Mouse (Mus musculus) liver, adult 2 months (tissue): ENCODE measurements at regions not wholly inside any gene's neighbourhood (a gene's known extent, or its start where the extent isn't known, plus 50 kb on each side); places are given as distances from the start of the nearest gene placed in this dataset.

Experiments
- DNase-seq: peaks from one replicate; pipeline ENCODE4 v3.0.0-alpha.2; 2011; ENCODE audit warnings: low read depth, low spot score; ENCODE audit errors: extremely low read depth
- H3K27ac ChIP-seq: fragments of 200-500 bp; replicated peaks from 2 replicates; pipeline ENCODE4 v1.5.1; 2012; ENCODE audit warnings: low read depth, mild to moderate bottlenecking, control low read depth, inconsistent platforms, low read length; ENCODE audit not compliant: insufficient read depth
- H3K27me3 ChIP-seq: fragments of 200-500 bp; 2 replicates; pipeline ENCODE4 v1.6.1; 2012; ENCODE audit warnings: mild to moderate bottlenecking, moderate library complexity, low read length, inconsistent platforms; ENCODE audit not compliant: control insufficient read depth, insufficient read depth
- H3K36me3 ChIP-seq: fragments of 200-500 bp; 2 replicates; pipeline ENCODE4 v1.6.1; 2012; ENCODE audit warnings: low read length, inconsistent platforms; ENCODE audit not compliant: control insufficient read depth, insufficient read depth
- H3K4me1 ChIP-seq: fragments of 200-500 bp; 2 replicates; pipeline ENCODE4 v1.6.1; 2011; ENCODE audit warnings: low read length; ENCODE audit not compliant: control insufficient read depth, insufficient read depth
- H3K4me3 ChIP-seq: fragments of 200-500 bp; 2 replicates; pipeline ENCODE4 v1.5.1; 2011; ENCODE audit warnings: low read depth, mild to moderate bottlenecking, control low read depth, low read length, moderate library complexity; ENCODE audit not compliant: insufficient read depth
- H3K79me2 ChIP-seq: fragments of 200-500 bp; 2 replicates; pipeline ENCODE4 v1.6.1; 2012; ENCODE audit warnings: inconsistent platforms, mild to moderate bottlenecking, low read length, moderate library complexity; ENCODE audit not compliant: control insufficient read depth, insufficient read depth
- H3K9ac ChIP-seq: fragments of 200-500 bp; 2 replicates; pipeline ENCODE4 v1.6.1; 2012; ENCODE audit warnings: low read depth, mild to moderate bottlenecking, control low read depth, inconsistent platforms, low read length
- CTCF ChIP-seq: fragments of 200-500 bp; IDR thresholded peaks from 2 replicates; pipeline ENCODE4 v1.5.1; 2011; ENCODE audit warnings: low read depth, low read length, control low read depth
- POLR2A ChIP-seq: fragments of 200-500 bp; IDR thresholded peaks from 2 replicates; pipeline ENCODE4 v1.6.1; 2011; ENCODE audit warnings: low read length, control low read depth; ENCODE audit not compliant: insufficient read depth; ENCODE audit errors: extremely low read depth
- WGBS: fragments of 180-500 bp; shearing (Covaris S2); methylation state at CpG from one replicate; pipeline ENCODE4 v1.1.7; 2018; 5-methylcytosine and 5-hydroxymethylcytosine counted together

DNA sequence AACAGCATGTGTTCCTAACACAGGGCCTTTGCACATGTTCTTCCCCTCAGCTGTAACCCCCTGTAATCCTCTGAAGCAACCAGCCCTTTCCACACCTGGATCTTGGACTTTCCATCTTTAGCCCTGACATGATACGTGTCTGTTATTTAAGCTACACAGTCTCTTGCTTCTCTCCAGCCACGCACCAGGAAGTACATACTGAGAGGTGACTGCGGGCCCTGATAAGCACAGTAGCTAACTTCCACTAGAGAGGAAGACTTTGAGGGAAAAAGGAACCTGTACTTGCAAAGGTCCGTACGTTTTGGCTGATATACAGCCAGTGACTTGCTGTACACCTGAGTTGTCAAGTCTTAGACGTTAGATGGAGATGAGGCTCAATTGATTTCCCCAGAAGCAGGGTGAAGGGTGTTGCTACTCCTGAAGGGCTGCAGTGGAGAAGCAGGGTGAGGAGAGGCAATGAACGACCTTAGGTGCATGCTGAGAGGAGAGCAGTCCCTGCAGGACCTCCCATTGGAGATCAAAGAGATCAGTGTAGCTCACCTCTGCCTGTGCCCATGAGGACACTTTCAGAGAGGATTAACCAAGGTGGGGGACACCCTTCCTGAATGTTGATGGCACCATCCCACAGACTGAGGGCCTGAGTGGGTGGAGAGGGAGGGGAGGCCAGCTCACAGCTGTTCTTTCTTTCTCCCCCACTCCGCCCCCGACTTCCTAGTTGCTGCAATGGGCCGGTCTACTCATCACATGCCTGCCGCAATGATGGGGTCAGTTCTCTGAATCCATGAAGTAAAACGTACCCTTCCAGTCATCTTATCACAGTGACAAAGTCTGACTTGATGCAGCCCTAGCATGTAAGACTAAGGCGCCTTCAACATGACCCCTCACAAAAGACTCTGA lies 88.1 kb downstream of the Tomm20 start:
- no peak overlapping the region for H3K27ac ChIP-seq
- H3K27me3 ChIP-seq: no peaks in the 10 kb centered on the region

DNA sequence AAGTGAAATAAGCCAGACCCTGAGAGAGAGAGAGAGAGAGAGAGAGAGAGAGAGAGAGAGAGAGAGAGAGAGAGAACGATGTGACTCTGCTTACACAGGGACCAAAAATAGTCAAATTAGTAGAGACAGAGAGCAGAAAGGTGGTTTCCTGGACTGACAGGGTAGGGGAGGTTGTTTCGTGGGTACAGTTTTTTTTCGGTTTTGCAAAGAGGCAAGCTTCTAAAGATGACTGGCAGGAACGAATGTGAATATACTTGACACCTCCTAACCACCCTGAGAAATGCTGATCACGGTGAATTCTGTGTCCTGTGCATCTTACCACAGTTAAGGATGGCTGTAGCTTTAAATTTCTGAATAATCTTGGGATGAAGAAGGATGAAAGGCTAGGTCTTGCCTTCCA lies 89.7 kb downstream of the Tomm20 start:
- H3K27ac ChIP-seq: no peak overlapping the region
- no peaks in the 10 kb centered on the region for H3K79me2 ChIP-seq
- no peaks in the 10 kb centered on the region for H3K27me3 ChIP-seq
- H3K4me1 ChIP-seq: peaks cover 6% of the 10 kb centered on the region
- H3K4me3 ChIP-seq: no peak overlapping the region
- no peaks in the 10 kb centered on the region for H3K36me3 ChIP-seq
- 87% methylated on average over 5 of the region's 5 CpGs for WGBS
- DNase-seq: no peak
- no peak for TF ChIP-seq POLR2A
- TF ChIP-seq CTCF: no peak
- H3K9ac ChIP-seq: no peak overlapping the region

More for the DNA sequence above, 88.1 kb downstream of the Tomm20 start:
- Histone ChIP-seq H3K9ac (no peak overlapping the region), H3K36me3 (no peaks in the 10 kb centered on the region), H3K4me1 (no peaks in the 10 kb centered on the region), H3K4me3 (no peak overlapping the region), H3K79me2 (no peaks in the 10 kb centered on the region)
- TF ChIP-seq CTCF: no peak
- no peak for TF ChIP-seq POLR2A
- WGBS: 78% methylated on average over 13 of the region's 13 CpGs
- no peak for DNase-seq

DNA sequence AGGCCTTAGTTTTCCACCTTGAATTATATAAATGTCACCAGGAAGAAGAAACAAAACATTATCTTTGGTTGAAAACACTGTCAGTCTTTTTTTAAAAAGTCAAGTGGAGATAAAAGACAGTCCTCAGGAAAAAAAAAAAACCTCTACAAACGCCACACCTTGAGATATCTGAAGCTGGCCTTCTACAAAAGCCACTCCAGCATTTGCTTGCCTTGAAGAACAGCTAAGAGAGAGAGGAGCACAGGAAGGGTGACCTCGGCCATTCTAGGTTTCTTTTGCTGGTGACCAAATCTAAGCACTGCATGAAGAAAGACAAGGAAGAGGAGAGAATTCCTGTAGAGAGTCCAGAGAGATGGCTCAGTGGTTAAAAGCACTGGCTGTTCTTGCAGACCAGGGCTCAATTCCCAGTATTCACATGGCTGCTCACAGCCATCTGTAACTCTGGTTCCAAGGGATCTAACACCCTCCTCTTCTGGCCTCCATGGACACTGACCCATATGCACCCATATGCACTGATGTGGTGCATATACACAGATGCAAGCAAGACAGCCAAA lies 90.5 kb downstream of the Tomm20 start:
- Histone ChIP-seq H3K27me3 (no peaks in the 10 kb centered on the region), H3K79me2 (no peaks in the 10 kb centered on the region), H3K4me3 (no peak overlapping the region), H3K9ac (no peak overlapping the region), H3K36me3 (no peaks in the 10 kb centered on the region), H3K27ac (no peak overlapping the region), H3K4me1 (peaks cover 6% of the 10 kb centered on the region)
- 76% methylated on average over 2 of the region's 2 CpGs for WGBS
- DNase-seq: no peak
- no peak for TF ChIP-seq CTCF
- TF ChIP-seq POLR2A: no peak

- peaks cover 12% of the 10 kb centered on the region for H3K4me1 ChIP-seq
- TF ChIP-seq CTCF: no peak
- WGBS: 85% methylated on average over 22 of the region's 22 CpGs
Measured at GRCm38 (mm10) chr8:126854121-126855055, 91.3 kb downstream of the Tomm20 start.

DNA sequence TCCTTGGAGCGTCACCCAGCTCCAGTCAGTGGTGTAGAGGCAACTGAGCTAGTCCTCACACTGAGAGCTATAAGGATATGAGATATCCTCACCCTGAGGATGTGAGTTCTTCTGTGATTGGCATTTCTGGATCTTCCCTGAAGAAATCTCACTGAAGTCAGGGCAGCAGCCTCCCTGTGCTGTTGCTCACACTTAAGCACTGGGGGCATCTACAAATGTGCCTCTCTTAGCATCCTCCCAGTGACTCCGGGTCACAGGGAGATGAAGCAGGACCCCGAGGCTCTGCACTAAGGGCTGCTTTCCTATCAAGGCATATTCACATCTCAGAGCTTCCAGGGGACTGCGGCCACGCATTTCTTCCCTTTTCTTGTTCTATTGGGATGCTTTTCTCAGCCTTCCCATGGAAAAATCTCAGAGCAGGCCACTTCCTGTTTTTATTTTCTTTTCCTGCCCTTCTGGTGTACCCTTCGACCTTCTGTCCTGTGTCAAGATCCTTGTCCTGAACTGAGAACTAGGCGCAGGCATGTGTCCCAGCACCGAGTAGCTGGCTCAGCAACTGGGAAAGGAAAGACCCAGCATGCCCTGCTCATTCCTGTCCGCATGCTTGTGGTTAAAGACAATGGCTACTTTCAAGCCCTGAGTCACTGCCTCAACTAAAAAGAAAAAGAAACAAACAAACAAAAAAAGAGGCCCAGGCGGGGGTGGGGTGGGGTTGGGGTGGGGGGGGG lies 92.8 kb downstream of the Tomm20 start:
- no peaks in the 10 kb centered on the region for H3K79me2 ChIP-seq
- H3K36me3 ChIP-seq: no peaks in the 10 kb centered on the region
- peaks cover 24% of the 10 kb centered on the region for H3K4me1 ChIP-seq
- H3K27me3 ChIP-seq: no peaks in the 10 kb centered on the region
- 68% methylated on average over 10 of the region's 10 CpGs for WGBS
- no peak overlapping the region for H3K9ac ChIP-seq
- H3K4me3 ChIP-seq: no peak overlapping the region
- DNase-seq: peak; percentile 62
- TF ChIP-seq POLR2A: no peak
- no peak for TF ChIP-seq CTCF
- peak overlapping the region; percentile 73 for H3K27ac ChIP-seq

More at GRCm38 (mm10) chr8:126854121-126855055, 91.3 kb downstream of the Tomm20 start:
- Histone ChIP-seq H3K27me3 (no peaks in the 10 kb centered on the region), H3K9ac (no peak overlapping the region), H3K27ac (peak overlapping the region; percentile 29; the same call in 1 of the 2 replicates), H3K36me3 (no peaks in the 10 kb centered on the region), H3K4me3 (no peak overlapping the region), H3K79me2 (no peaks in the 10 kb centered on the region)
- DNase-seq: no peak
